Mouse (Mus musculus) liver, adult 2 months (tissue): ENCODE results near the gene Rer1. TPM values are rescaled to one million over a fixed set of nuclear protein-coding genes. Genes with fewer than 3 reads are reported as not detected.

Experiments used
- DNase-seq: peaks from one replicate; pipeline ENCODE4 v3.0.0-alpha.2; 2011; ENCODE audit warnings: low read depth, low spot score; ENCODE audit errors: extremely low read depth
- H3K27ac ChIP-seq: fragments of 200-500 bp; replicated peaks from 2 replicates; pipeline ENCODE4 v1.5.1; 2012; ENCODE audit warnings: low read depth, mild to moderate bottlenecking, control low read depth, inconsistent platforms, low read length; ENCODE audit not compliant: insufficient read depth
- H3K27me3 ChIP-seq: fragments of 200-500 bp; 2 replicates; pipeline ENCODE4 v1.6.1; 2012; ENCODE audit warnings: mild to moderate bottlenecking, moderate library complexity, low read length, inconsistent platforms; ENCODE audit not compliant: control insufficient read depth, insufficient read depth
- H3K36me3 ChIP-seq: fragments of 200-500 bp; 2 replicates; pipeline ENCODE4 v1.6.1; 2012; ENCODE audit warnings: low read length, inconsistent platforms; ENCODE audit not compliant: control insufficient read depth, insufficient read depth
- H3K4me1 ChIP-seq: fragments of 200-500 bp; 2 replicates; pipeline ENCODE4 v1.6.1; 2011; ENCODE audit warnings: low read length; ENCODE audit not compliant: control insufficient read depth, insufficient read depth
- H3K4me3 ChIP-seq: fragments of 200-500 bp; 2 replicates; pipeline ENCODE4 v1.5.1; 2011; ENCODE audit warnings: low read depth, mild to moderate bottlenecking, control low read depth, low read length, moderate library complexity; ENCODE audit not compliant: insufficient read depth
- H3K79me2 ChIP-seq: fragments of 200-500 bp; 2 replicates; pipeline ENCODE4 v1.6.1; 2012; ENCODE audit warnings: inconsistent platforms, mild to moderate bottlenecking, low read length, moderate library complexity; ENCODE audit not compliant: control insufficient read depth, insufficient read depth
- H3K9ac ChIP-seq: fragments of 200-500 bp; 2 replicates; pipeline ENCODE4 v1.6.1; 2012; ENCODE audit warnings: low read depth, mild to moderate bottlenecking, control low read depth, inconsistent platforms, low read length
- CTCF ChIP-seq: fragments of 200-500 bp; IDR thresholded peaks from 2 replicates; pipeline ENCODE4 v1.5.1; 2011; ENCODE audit warnings: low read depth, low read length, control low read depth
- POLR2A ChIP-seq: fragments of 200-500 bp; IDR thresholded peaks from 2 replicates; pipeline ENCODE4 v1.6.1; 2011; ENCODE audit warnings: low read length, control low read depth; ENCODE audit not compliant: insufficient read depth; ENCODE audit errors: extremely low read depth
- WGBS: fragments of 180-500 bp; shearing (Covaris S2); methylation state at CpG from one replicate; pipeline ENCODE4 v1.1.7; 2018; 5-methylcytosine and 5-hydroxymethylcytosine counted together
- polyA plus RNA-seq: library from polyadenylated mRNA; depleted of rRNA; stranded (reverse); fragments of >200 nt; gene quantifications from 2 replicates; pipeline ENCODE4 v1.2.3, GENCODE M21; 2012
- total RNA-seq: library from RNA; depleted of rRNA; stranded (reverse); fragments of >200 nt; gene quantifications from 2 replicates; pipeline ENCODE4 v1.2.3, GENCODE M21; 2014

Rer1 gene
- total and polyA plus RNA-seq, 2 experiments, result 84.3 to 135 TPM

GRCm38 (mm10) chr4:155056724-155057123 lies 29.5 kb downstream of the Rer1 start, which contains the start of gene Plch2:
Gene Plch2, minus strand, starts transcription at chr4:155056784.
- Histone ChIP-seq H3K79me2 (no peaks in the 10 kb centered on the region), H3K27me3 (no peaks in the 10 kb centered on the region), H3K36me3 (no peaks in the 10 kb centered on the region), H3K9ac (no peak within 1 kb of the TSS), H3K4me3 (no peak within 1 kb of the TSS), H3K4me1 (no peaks in the 10 kb centered on the region), H3K27ac (no peak within 1 kb of the TSS)
- DNase-seq, result no peak
- TF ChIP-seq CTCF (no peak), POLR2A (no peak)
- 77% methylated on average over 10 of the region's 10 CpGs for WGBS

- no peak for DNase-seq
- TF ChIP-seq CTCF, result no peak
- TF ChIP-seq POLR2A, result no peak
Observed at GRCm38 (mm10) chr4:155050116-155050515, 36.1 kb downstream of the Rer1 start.

GRCm38 (mm10) chr4:155046636-155047035 lies 39.5 kb downstream of the Rer1 start:
- peaks cover 6% of the 10 kb centered on the region; the same call in 1 of the 2 replicates for H3K27me3 ChIP-seq
- no peak for TF ChIP-seq POLR2A
- no peak for TF ChIP-seq CTCF
- WGBS, result 83% methylated on average over 14 of the region's 14 CpGs

More at GRCm38 (mm10) chr4:155050116-155050515, 36.1 kb downstream of the Rer1 start:
- no peaks in the 10 kb centered on the region for H3K27me3 ChIP-seq
- no peak overlapping the region for H3K4me3 ChIP-seq
- no peaks in the 10 kb centered on the region for H3K36me3 ChIP-seq
- H3K79me2 ChIP-seq, result no peaks in the 10 kb centered on the region
- WGBS, result 80% methylated on average over 7 of the region's 7 CpGs
- no peaks in the 10 kb centered on the region for H3K4me1 ChIP-seq
- H3K27ac ChIP-seq, result no peak overlapping the region
- no peak overlapping the region for H3K9ac ChIP-seq

GRCm38 (mm10) chr4:155043289-155043625 lies 42.9 kb downstream of the Rer1 start:
- Histone ChIP-seq H3K4me1 (no peaks in the 10 kb centered on the region), H3K27ac (no peak overlapping the region), H3K79me2 (no peaks in the 10 kb centered on the region), H3K36me3 (no peaks in the 10 kb centered on the region), H3K27me3 (peaks cover 6% of the 10 kb centered on the region; the same call in 1 of the 2 replicates), H3K9ac (no peak overlapping the region), H3K4me3 (no peak overlapping the region)
- TF ChIP-seq POLR2A (no peak), CTCF (no peak)
- no peak for DNase-seq
- WGBS, result 2% methylated on average over 25 of the region's 25 CpGs

More at GRCm38 (mm10) chr4:155046636-155047035, 39.5 kb downstream of the Rer1 start:
- H3K9ac ChIP-seq, result no peak overlapping the region
- H3K27ac ChIP-seq, result no peak overlapping the region
- H3K4me3 ChIP-seq, result no peak overlapping the region
- DNase-seq, result no peak
- no peaks in the 10 kb centered on the region for H3K79me2 ChIP-seq
- no peaks in the 10 kb centered on the region for H3K36me3 ChIP-seq
- no peaks in the 10 kb centered on the region for H3K4me1 ChIP-seq

GRCm38 (mm10) chr4:155042606-155043288 lies 43.4 kb downstream of the Rer1 start:
- Histone ChIP-seq H3K4me1 (no peaks in the 10 kb centered on the region), H3K27ac (no peak overlapping the region), H3K79me2 (no peaks in the 10 kb centered on the region), H3K4me3 (no peak overlapping the region), H3K9ac (no peak overlapping the region), H3K27me3 (peaks cover 6% of the 10 kb centered on the region; the same call in 1 of the 2 replicates), H3K36me3 (no peaks in the 10 kb centered on the region)
- DNase-seq, result no peak
- 5% methylated on average over 65 of the region's 65 CpGs for WGBS
- no peak for TF ChIP-seq POLR2A
- no peak for TF ChIP-seq CTCF

- H3K27me3 ChIP-seq, result peaks cover 6% of the 10 kb centered on the region; the same call in 1 of the 2 replicates
- WGBS, result 71% methylated on average over 6 of the region's 6 CpGs
Observed at GRCm38 (mm10) chr4:155040696-155041095, 45.5 kb downstream of the Rer1 start.

More at GRCm38 (mm10) chr4:155040696-155041095, 45.5 kb downstream of the Rer1 start:
- Histone ChIP-seq H3K9ac (no peak overlapping the region), H3K4me1 (no peaks in the 10 kb centered on the region), H3K4me3 (no peak overlapping the region), H3K36me3 (no peaks in the 10 kb centered on the region), H3K27ac (no peak overlapping the region), H3K79me2 (no peaks in the 10 kb centered on the region)
- no peak for DNase-seq
- no peak for TF ChIP-seq CTCF
- TF ChIP-seq POLR2A, result no peak
